Mouse (Mus musculus) liver, postnatal 0 days (tissue): Measurements from ENCODE around the gene Insig2.

Source experiments
- CTCF ChIP-seq: sonication (generic); IDR thresholded peaks from 2 replicates; pipeline ENCODE4 v1.5.1; 2016; ENCODE audit warnings: antibody characterized with exemption, low read depth
- EP300 ChIP-seq: IDR thresholded peaks from 2 replicates; pipeline ENCODE4 v1.6.1; 2016; ENCODE audit warnings: antibody characterized with exemption, low read depth, mild to moderate bottlenecking

DNA sequence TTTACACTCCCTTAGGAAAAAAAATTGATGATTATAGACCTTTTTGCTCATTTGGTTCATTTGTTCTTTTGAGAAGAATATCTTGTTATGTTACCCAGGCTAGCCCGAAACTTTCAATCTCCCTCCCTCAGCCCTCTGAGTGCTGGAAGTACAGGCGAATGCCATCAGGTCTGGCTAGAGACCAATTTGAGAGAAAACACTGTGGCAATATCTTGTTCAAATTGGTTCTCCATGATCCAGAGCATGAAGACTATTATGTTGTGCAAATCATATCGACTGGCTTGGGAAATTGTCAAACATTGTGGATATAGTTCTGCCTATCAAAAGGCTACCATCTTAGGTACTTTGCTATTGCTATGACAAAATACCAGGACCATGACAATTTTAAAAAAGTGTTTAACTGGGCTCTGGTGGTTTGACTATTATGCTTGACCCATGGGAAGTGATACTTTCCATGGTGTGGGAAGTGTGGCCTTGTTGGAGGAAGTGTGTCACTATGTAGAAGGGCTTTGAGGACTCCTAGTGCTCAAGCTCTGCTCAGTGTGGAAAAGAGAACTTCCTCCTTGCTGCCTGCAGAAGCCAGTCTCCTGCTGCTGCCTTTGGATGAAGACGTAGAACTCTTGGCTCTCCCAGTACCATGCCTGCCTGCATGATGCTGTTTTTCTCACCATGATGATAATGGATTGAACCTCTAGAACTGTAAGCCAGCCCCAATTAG lies 1.8 kb upstream of the Insig2 start:
- TF ChIP-seq CTCF = no peak
- no peak for TF ChIP-seq EP300
